Mouse (Mus musculus) right cerebral cortex, adult 2 months (tissue): ENCODE results near the gene Tat.

Experiments
- DNase-seq, 2 experiments: peaks; one replicate each; pipeline ENCODE4 v3.0.0; 2021 to 2022; ENCODE audit warnings: low spot score in 2 of 2

Gene Tat

GRCm38 (mm10) chr8:110040509-110040908, 50.3 kb downstream of the Tat start:
- no peak for DNase-seq
